Mouse (Mus musculus): Measurements from ENCODE around the gene Pomc. TPM values are rescaled to one million over a fixed set of nuclear protein-coding genes. Genes with fewer than 3 reads are reported as not detected.

Gene Pomc
- 3.7 and 3.9 TPM in 2 replicates for polyA plus RNA-seq (2015; fragmentation: Nextera tagmentation; extraction: Ambion mirVana)

DNA sequence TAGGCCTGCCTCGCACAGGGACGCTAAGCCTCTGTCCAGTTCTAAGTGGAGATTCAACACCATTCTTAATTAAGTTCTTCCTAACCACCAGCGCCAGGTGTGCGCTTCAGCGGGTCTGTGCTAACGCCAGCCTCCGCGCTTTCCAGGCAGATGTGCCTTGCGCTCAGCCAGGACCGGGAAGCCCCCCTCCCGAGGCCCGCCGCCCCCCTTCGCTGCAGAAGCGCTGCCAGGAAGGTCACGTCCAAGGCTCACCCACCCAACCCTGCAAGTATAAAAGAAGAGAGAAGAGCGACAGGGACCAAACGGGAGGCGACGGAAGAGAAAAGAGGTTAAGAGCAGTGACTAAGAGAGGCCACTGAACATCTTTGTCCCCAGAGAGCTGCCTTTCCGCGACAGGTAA lies at the start of gene Pomc:
Gene Pomc (plus strand): TSS at position 301 of the 400 bp plus-strand sequence.

Other genes starting within 250 kb of the Pomc start
- 153 and 157 TPM in 2 replicates for gene Dnmt3a, start 148.9 kb upstream of the Pomc start, polyA plus RNA-seq (2015; fragmentation: Nextera tagmentation; extraction: Ambion mirVana)
- 20.7 and 25.1 TPM in 2 replicates for gene Efr3b, start 84.0 kb downstream of the Pomc start, polyA plus RNA-seq (2015; fragmentation: Nextera tagmentation; extraction: Ambion mirVana)
- 25.0 and 26.5 TPM in 2 replicates for gene Dnajc27, start 127.6 kb downstream of the Pomc start, polyA plus RNA-seq (2015; fragmentation: Nextera tagmentation; extraction: Ambion mirVana)
- 16.1 and 16.4 TPM in 2 replicates for gene Adcy3, start 178.2 kb downstream of the Pomc start, polyA plus RNA-seq (2015; fragmentation: Nextera tagmentation; extraction: Ambion mirVana)

All from neural tube, postnatal 0 days (tissue).